Mouse (Mus musculus): ENCODE measurements around the gene Hist2h3c1. TPM values are rescaled to one million over a fixed set of nuclear protein-coding genes. Genes with fewer than 3 reads are reported as not detected.

Gene Hist2h3c1
- polyA plus RNA-seq, 1 experiment from 2014 or later, result 0.73 TPM

- Histone ChIP-seq H3K9me3 (no peaks in the 10 kb centered on the region), H3K9ac (peak overlapping the region; percentile 92), H3K27me3 (no peaks in the 10 kb centered on the region), H3K4me1 (peaks cover 32% of the 10 kb centered on the region), H3K27ac (peak overlapping the region; percentile 99), H3K4me3 (peak overlapping the region; percentile 63), H3K4me2 (replicated peaks) (peak overlapping the region; percentile 79), H3K36me3 (no peaks in the 10 kb centered on the region)
- WGBS, result 24% methylated on average over 9 of the region's 9 CpGs
- no peak for ATAC-seq (ENCODE audit: low FRiP score, low read depth)
These were observed 24.8 kb upstream of the Hist2h3c1 start for GRCm38 (mm10) chr3:96221640-96222038.

GRCm38 (mm10) chr3:96222774-96223173 is 23.7 kb upstream of the Hist2h3c1 start:
- peaks cover 36% of the 10 kb centered on the region for H3K4me1 ChIP-seq
- H3K9me3 ChIP-seq, result no peaks in the 10 kb centered on the region
- no peak overlapping the region for H3K9ac ChIP-seq
- no peaks in the 10 kb centered on the region for H3K27me3 ChIP-seq
- no peak for ATAC-seq (ENCODE audit: low FRiP score, low read depth)
- no peaks in the 10 kb centered on the region for H3K36me3 ChIP-seq
- H3K27ac ChIP-seq, result no peak overlapping the region; the same call in 1 of the 2 replicates
- WGBS, result 91% methylated on average over 4 of the region's 4 CpGs
- peak overlapping the region; percentile 79 for H3K4me2 ChIP-seq (replicated peaks)
- no peak overlapping the region for H3K4me3 ChIP-seq

- no peaks in the 10 kb centered on the region for H3K27me3 ChIP-seq
- H3K36me3 ChIP-seq, result no peaks in the 10 kb centered on the region
- WGBS, result 62% methylated on average over 2 of the region's 2 CpGs
- no peak overlapping the region for H3K9ac ChIP-seq
- H3K27ac ChIP-seq, result no peak overlapping the region
- no peak overlapping the region for H3K4me2 ChIP-seq (replicated peaks)
- peaks cover 29% of the 10 kb centered on the region for H3K4me1 ChIP-seq
- no peak overlapping the region for H3K4me3 ChIP-seq
- no peak for ATAC-seq (ENCODE audit: low FRiP score, low read depth)
- no peaks in the 10 kb centered on the region for H3K9me3 ChIP-seq
These were observed 21.1 kb upstream of the Hist2h3c1 start for GRCm38 (mm10) chr3:96225421-96225820.

- 68% methylated on average over 8 of the region's 8 CpGs for WGBS
- Histone ChIP-seq H3K27ac (no peak overlapping the region), H3K4me1 (peaks cover 24% of the 10 kb centered on the region), H3K4me3 (no peak overlapping the region), H3K27me3 (no peaks in the 10 kb centered on the region), H3K9me3 (no peaks in the 10 kb centered on the region), H3K9ac (peak overlapping the region; percentile 43), H3K4me2 (replicated peaks) (no peak overlapping the region), H3K36me3 (no peaks in the 10 kb centered on the region)
- ATAC-seq (ENCODE audit: low FRiP score, low read depth), result no peak
These were observed 19.5 kb upstream of the Hist2h3c1 start for GRCm38 (mm10) chr3:96226695-96227648.

GRCm38 (mm10) chr3:96228828-96229227 is 17.7 kb upstream of the Hist2h3c1 start:
- H3K4me3 ChIP-seq, result no peak overlapping the region
- peaks cover 9% of the 10 kb centered on the region; the same call in 1 of the 2 replicates for H3K4me1 ChIP-seq
- ATAC-seq (ENCODE audit: low FRiP score, low read depth), result no peak
- no peaks in the 10 kb centered on the region for H3K36me3 ChIP-seq
- H3K27me3 ChIP-seq, result no peaks in the 10 kb centered on the region
- no peak overlapping the region for H3K4me2 ChIP-seq (replicated peaks)
- no peak overlapping the region for H3K9ac ChIP-seq
- no peaks in the 10 kb centered on the region for H3K9me3 ChIP-seq
- no peak overlapping the region for H3K27ac ChIP-seq
- 60% methylated on average over 2 of the region's 2 CpGs for WGBS

GRCm38 (mm10) chr3:96230404-96230803 is 16.1 kb upstream of the Hist2h3c1 start:
- no peaks in the 10 kb centered on the region for H3K27me3 ChIP-seq
- peaks cover 9% of the 10 kb centered on the region; the same call in 1 of the 2 replicates for H3K4me1 ChIP-seq
- H3K27ac ChIP-seq, result no peak overlapping the region
- H3K9ac ChIP-seq, result no peak overlapping the region
- no peaks in the 10 kb centered on the region for H3K36me3 ChIP-seq
- H3K4me3 ChIP-seq, result no peak overlapping the region
- no peak for ATAC-seq (ENCODE audit: low FRiP score, low read depth)
- H3K9me3 ChIP-seq, result no peaks in the 10 kb centered on the region
- H3K4me2 ChIP-seq (replicated peaks), result no peak overlapping the region
- 79% methylated on average over 2 of the region's 2 CpGs for WGBS

GRCm38 (mm10) chr3:96230910-96231757 is 15.4 kb upstream of the Hist2h3c1 start:
- Histone ChIP-seq H3K4me1 (peaks cover 8% of the 10 kb centered on the region; the same call in 1 of the 2 replicates), H3K4me3 (no peak overlapping the region), H3K4me2 (replicated peaks) (no peak overlapping the region), H3K9me3 (no peaks in the 10 kb centered on the region), H3K9ac (no peak overlapping the region), H3K27ac (no peak overlapping the region), H3K27me3 (no peaks in the 10 kb centered on the region), H3K36me3 (no peaks in the 10 kb centered on the region)
- 69% methylated on average over 4 of the region's 4 CpGs for WGBS
- no peak for ATAC-seq (ENCODE audit: low FRiP score, low read depth)

- 53% methylated on average over 2 of the region's 2 CpGs for WGBS
- Histone ChIP-seq H3K4me2 (replicated peaks) (no peak overlapping the region), H3K36me3 (no peaks in the 10 kb centered on the region), H3K4me3 (no peak overlapping the region), H3K27ac (no peak overlapping the region), H3K9me3 (no peaks in the 10 kb centered on the region), H3K4me1 (peaks cover 7% of the 10 kb centered on the region), H3K27me3 (no peaks in the 10 kb centered on the region), H3K9ac (no peak overlapping the region)
- ATAC-seq (ENCODE audit: low FRiP score, low read depth), result no peak
These were observed 14.7 kb upstream of the Hist2h3c1 start for GRCm38 (mm10) chr3:96231758-96232120.

GRCm38 (mm10) chr3:96234914-96235313 is 11.6 kb upstream of the Hist2h3c1 start:
- no peak overlapping the region for H3K4me3 ChIP-seq
- H3K9me3 ChIP-seq, result no peaks in the 10 kb centered on the region
- no peak overlapping the region for H3K4me2 ChIP-seq (replicated peaks)
- no peak overlapping the region for H3K9ac ChIP-seq
- no peak for ATAC-seq (ENCODE audit: low FRiP score, low read depth)
- 76% methylated on average over 2 of the region's 2 CpGs for WGBS
- H3K27ac ChIP-seq, result no peak overlapping the region
- no peaks in the 10 kb centered on the region for H3K27me3 ChIP-seq
- H3K36me3 ChIP-seq, result no peaks in the 10 kb centered on the region
- H3K4me1 ChIP-seq, result peaks cover 19% of the 10 kb centered on the region

GRCm38 (mm10) chr3:96235836-96236235 is 10.6 kb upstream of the Hist2h3c1 start:
- ATAC-seq (ENCODE audit: low FRiP score, low read depth), result no peak
- Histone ChIP-seq H3K9ac (no peak overlapping the region), H3K27ac (no peak overlapping the region), H3K36me3 (no peaks in the 10 kb centered on the region), H3K4me3 (no peak overlapping the region), H3K9me3 (no peaks in the 10 kb centered on the region), H3K4me2 (replicated peaks) (no peak overlapping the region), H3K27me3 (no peaks in the 10 kb centered on the region), H3K4me1 (peaks cover 21% of the 10 kb centered on the region)
- 55% methylated on average over 3 of the region's 3 CpGs for WGBS

GRCm38 (mm10) chr3:96236834-96237334 is 9.6 kb upstream of the Hist2h3c1 start:
- Histone ChIP-seq H3K27me3 (no peaks in the 10 kb centered on the region), H3K27ac (peak overlapping the region; percentile 79; the same call in 1 of the 2 replicates), H3K9me3 (no peaks in the 10 kb centered on the region), H3K4me2 (replicated peaks) (peak overlapping the region; percentile 67), H3K4me1 (peaks cover 24% of the 10 kb centered on the region), H3K9ac (peak overlapping the region; percentile 75), H3K4me3 (peak overlapping the region; percentile 49), H3K36me3 (no peaks in the 10 kb centered on the region)
- no peak for ATAC-seq (ENCODE audit: low FRiP score, low read depth)
- WGBS, result 78% methylated on average over 4 of the region's 4 CpGs
